Mouse (Mus musculus) lung, postnatal 25 days (tissue): Measurements from ENCODE around the gene Srpr.

Experiments used
- DNase-seq: peaks from one replicate; pipeline ENCODE4 v3.0.0; 2022; ENCODE audit warnings: low spot score

Gene Srpr

DNA sequence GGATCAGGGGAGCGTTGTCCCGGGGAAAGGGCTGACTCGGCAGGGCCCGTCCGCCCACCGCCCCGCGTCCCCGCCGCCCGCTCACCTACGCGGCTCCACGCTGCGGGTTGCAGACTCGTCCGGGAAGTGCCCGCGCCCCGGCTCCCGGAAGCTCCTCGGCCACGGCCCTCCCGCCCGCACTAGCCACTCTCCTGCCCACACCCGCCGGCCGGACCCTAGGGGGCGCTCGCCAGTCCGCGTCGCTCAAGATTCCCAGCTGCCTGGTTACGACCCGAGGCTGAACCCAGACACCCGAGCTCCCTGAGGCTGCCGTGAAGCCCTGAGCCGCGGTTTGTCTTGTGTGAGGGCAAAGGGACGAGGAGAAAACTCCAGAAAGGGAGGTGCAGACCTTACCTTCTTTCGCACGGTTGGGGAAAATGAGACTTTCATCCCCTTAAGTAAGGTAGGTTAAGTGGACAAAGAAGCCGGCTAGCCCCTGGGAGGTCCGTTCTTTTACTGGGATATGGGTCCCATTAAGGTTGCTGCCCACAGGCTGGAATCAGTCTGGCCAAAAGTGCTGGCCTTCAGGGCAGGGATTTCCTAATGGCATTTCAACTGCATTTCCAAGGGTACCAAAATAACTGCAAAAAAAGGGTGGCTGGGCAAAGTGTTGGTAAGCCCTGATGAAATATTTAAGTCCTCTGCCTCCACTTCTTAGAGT, at the start of gene Srpr, which contains the start of gene Tirap:
Gene Srpr (plus strand): TSS at position 404 of the 700 bp plus-strand sequence.
Gene Tirap (minus strand): TSS at position 520 of the 700 bp plus-strand sequence.
- peak; percentile 93 for DNase-seq

DNA sequence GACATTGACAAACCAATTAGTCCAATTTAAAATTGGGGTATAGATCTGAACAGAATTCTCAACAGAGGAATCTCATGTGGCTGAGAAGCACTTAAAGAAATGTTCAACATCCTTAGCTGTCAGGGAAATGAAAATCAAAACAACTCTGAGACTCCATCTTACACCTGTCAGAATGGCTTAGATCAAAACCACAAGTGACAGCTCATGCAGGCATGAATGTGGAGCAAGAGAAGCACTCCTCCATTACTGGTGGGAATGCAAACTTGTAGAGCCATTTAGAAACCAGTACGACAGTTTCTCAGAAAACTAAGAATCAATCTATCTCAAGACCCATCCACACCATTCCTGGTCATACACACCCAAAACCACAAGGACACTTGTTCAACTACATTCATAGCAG, 47.1 kb upstream of the Srpr start:
- no peak for DNase-seq

DNA sequence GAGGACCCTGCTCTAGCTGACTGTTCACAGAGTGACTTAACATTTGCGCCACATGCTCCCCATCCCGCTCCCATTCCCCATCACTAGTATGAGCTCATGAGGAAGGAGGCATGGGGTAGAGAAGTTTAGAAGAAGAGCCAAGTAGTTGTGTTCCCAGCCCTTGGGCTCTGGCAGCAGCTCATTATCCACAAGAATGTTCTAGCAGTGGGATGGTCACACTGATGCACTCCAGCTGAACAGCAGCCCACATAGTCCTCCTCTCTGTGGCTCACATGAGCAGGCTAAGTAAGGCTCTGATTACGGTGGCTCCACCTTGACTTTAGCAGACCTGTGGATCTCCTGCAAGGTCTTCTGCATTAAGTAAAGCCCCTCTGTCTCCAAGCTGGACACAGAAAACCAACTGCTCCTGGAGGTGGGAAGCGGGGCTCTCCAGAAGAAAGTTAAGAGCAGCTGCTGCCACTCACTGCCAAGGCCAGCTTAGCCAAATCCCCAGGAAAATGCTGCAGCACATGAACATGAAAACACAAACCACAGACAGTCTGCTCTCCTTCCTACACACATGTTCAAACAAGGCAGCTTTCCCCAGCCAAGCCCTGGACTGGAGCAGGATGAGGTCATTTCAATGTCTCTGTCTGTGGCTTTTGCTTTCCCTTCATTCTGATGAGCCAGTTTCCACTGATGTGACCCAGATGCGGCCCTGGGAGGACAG, 43.8 kb upstream of the Srpr start:
- peak; percentile 34 for DNase-seq

DNA sequence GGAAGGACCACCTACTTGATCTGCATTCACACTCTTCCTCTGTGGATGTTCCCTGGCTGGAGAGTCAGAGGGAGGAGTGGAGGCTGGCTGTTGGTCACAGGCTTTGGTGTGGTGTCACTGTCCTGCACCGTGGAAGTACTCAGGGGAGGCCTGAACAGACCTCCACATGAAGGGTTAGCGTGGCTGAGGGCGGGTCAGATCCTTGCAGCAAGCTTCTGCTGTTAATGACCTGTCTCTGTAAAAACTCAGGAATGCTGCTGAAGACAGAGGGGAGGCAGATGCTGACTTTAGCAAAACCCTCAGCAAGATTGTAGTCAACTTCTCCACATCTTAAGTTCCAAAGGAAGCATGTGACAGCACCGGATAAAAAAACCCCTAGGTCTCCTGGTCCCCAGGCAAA, 43.1 kb upstream of the Srpr start:
- no peak for DNase-seq

DNA sequence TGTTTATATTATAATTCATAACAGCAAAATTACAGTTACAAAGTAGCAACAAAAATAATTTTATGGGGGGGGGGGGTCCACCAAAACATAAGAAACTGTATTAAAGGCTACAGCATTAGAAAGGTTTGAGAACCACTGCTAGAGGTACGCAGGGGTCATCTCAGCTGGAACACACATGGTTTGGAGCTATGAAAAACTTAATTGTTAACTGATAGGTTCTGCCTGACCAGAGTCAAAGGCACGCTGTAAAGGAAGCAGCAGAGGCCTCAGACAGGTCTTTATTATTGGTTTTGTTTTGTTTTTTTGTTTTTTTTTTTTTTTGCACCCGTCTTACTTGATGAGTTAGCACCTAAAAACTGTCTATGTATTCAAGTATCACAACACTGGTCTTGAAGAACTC, 41.5 kb upstream of the Srpr start:
- DNase-seq: no peak

DNA sequence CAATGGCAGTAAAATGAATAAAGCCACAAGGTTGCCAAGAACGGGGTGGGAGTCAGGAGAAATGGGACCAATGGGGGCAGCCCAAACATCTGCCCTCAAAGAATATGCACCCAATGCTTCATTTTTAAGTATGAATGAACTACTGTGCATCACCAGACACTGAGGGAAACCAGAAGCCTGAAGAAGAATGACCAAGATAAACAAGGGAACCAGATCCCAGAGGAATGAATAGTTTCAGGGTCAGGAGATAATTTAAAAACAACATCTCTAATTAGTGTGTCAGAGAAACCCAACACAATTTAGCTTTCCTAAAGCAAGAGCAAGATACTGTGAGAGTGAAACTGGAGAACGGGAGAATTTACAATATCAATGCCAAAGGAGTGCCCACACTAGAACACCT, 39.3 kb upstream of the Srpr start:
- DNase-seq: no peak

DNA sequence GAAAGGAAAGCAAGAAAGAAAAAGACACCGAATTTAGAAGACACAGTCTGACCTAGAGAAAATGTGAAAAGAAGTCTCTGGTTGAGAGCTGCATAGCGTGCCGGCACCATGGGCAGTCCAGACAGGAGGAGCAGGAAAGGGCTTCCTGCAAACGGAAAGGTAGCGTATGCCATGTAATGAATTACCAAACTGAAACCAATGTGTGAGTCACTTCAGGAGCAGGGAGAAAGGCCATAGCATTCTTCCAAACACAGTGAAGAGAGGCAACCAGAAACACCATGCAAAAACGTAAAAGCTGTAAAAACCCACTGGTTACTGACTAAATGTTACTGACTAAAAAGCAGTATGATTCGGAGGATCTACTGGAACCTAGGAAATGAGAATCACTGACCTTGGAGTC, 38.3 kb upstream of the Srpr start:
- DNase-seq: no peak

DNA sequence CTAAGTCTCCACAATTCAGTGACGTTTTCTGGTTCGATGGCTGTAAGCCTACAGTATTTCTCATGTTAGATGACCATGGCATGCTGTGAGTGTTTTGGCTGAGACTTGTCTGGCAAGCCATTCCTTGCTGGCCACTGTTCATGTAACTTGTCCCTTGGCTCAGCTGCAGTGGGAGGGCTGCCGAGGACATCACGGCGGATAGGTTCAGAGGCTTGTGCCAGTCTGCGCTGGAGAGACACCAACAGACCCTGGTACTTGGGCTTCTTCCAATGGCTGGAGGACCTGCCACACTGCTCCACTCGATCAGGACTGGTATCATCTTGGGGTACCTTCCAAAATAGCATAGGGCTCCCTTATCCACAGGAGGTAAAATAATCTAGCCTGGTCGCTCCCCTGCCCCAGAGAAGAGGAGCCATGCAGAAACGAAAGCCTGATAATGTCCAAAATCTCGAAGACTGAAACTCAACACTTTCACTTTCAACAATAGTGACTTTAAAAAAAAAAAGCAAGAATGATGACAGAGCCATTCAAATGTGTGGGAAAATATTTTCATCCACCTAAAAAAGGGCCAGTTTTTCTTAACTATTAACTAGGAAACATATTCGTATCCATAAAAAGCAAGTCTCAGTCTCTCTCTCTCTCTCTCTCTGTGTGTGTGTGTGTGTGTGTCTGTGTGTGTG, 36.8 kb upstream of the Srpr start:
- peak; percentile 31 for DNase-seq

DNA sequence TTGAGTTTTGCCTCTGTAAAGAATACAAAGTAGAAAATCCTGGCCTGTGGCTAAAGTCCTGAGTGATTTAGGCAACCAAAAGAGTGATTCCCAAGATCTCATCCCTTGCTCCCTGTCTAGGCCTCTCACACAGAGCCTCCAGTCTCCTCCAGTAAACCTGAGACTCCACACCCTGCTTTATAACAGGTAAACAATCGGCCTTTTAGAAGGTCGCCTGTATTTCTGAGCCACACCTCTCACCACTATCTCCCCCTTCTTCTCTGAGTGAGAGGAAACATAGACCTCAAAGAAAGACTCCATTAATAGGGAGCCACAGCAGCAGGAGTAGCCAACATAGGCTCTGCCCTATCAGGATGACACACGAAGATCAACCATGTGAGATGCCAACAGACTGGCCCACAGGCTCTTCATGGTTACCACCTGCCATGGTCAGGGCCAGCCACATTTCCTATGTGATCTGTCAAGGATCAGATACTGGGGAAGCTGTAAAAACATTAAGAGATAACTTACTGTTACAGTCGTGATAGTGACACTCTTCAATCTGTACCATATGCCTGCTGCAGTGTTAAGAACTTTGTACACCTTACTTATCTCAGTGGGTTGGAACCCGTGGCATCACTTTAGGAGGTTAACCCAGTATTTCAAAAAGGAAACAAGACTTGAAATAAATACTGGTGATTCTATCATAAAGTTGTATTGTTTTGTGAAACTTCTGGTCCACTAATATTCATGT, 35.7 kb upstream of the Srpr start:
- DNase-seq: no peak

DNA sequence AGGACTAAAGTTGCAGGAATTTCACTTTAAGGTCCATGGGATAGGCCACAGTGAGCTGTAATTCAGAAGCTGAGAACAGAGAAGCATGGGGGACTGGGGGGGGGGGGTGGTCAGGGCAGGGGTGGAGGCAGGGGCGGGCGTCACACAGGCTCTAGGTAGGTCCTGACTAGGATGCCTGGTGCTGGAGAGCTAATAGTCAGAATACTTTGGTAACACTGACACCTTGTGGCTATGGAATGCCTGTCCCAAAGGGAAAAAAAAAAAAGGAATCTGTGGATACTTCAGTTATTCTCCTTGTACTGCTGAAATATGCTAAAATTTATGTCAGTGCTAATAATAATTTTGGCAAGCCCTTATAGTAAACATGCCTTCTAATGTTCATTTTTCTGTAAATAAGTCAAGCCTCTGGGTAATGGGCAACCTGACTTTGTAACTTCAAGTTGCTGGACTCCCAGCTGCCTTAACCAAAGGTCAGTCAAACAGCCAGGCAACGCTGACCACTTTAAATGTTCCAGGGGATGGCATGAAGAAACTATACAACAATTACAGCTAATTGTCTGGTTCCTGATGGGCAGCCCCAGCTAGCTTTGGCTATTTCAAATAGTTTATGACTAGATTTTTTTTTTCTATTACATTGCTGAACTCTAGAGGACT, 33.7 kb upstream of the Srpr start:
- peak; percentile 53 for DNase-seq

DNA sequence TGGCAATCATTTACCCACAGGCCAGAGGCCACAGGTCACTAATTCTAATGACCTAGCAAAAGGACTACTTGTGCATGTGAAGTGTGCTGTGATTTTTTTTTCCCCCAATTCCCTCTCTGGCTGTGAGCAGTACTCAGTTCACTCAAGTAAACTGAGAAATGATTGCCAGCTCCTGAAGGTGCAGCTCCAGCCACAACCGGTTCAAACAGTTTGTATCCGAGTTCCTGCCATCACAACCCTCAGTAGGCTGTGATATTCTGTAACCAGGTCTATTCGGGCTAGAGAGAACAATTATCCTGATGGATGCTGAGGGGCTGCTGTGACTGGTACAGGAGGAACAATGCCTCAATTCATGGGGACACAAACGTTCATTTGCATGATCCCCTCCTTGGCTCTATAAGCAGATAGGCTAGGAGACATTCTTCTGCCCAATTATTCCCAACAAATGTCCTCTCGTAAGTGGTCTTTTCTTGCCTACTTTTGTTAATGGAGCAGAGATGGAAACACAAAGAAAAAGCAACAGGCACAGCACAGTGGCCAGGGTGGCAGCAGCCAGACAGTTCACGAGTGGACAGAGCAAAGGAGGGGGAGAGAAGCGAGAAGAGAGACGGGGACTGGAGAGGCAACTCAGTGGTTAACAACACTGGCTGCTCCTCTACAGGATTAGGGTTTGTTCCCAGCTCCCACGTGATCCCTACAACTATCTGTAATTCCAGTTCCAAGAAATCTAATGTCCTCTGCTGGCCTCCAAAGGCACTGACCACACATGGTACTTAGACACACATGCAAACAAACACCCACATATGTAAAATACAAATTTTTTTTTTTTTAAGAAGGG, 33.0 kb upstream of the Srpr start:
- DNase-seq: no peak

DNA sequence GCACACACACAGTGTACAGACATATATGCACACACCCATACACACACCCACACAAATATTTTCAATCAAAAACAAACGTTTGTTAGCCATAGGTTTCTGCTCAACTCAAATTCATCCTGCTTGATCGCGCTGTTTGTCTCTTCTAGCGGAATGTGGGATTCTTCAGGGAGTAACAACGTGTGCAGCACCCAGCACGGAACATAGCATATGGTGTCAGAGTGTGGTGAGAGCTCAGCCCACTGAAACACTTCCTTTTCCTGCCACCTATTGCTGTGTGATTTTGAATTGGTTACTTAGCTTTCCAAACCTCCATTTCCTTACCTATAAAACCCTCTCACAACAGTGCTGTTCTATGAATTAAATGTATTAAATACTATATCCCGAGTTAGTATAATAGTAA, 29.9 kb upstream of the Srpr start:
- no peak for DNase-seq

DNA sequence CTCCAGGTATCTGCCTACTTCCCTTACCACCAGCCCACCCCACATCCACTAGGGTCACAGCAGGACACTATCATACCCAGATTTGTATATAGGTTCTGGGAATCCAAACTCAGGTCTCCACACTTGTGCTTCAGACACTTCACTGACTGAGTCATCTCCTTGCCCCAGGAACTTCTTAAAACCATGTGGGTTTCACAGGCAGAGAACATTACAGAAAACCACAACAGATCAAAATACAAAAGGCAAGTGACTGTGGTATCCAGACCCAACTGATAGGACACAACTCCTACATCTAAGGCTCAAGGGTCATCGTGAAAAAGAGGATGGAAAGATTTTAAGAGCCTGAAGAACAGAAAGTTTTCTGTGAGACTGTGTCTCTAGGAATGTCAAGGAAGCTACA, 26.6 kb upstream of the Srpr start:
- no peak for DNase-seq

DNA sequence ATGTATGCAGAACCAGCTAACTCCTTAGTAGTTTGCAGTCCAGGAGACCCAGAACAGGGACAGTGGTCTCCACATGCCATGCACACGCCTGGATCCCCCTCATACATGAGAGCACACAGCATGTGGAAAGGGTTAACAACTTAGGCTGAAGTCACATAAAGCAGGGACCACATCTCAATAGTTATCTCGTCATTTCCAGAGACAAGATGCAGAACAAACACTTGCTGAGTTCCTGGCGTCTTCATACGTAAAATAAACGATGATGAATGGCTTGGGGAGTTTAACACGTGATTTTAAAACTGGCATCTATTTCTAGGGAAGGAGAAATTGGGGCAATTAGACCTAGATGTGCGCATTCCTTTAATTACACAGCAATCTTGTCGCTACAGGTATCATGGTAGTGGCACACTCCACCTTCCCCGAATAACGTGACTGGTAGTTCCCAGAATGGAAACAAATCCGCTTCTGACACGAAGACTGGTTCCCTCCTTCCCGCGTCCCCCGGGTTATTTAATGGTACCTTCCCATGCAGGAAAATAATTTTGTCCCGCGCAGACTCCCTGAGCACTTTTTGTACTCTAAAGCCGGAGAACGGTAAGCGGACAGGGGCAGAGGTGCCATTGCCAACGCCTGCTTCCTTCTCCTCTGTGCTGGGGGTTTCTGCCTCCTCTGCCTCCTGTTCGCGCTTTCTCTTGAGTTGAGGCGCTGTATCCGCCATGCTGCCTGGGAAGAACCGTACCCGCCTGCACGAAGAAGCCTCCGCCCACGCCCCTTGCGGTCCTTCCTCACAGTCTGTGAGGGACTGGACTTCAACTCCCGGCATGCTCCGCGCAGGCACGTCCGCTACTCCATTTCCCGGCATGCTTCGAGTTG, 24.5 kb upstream of the Srpr start, which contains the start of gene Dcps:
Gene Dcps (minus strand): TSS at position 811 of the 873 bp plus-strand sequence.
- peak; percentile 96 for DNase-seq

DNA sequence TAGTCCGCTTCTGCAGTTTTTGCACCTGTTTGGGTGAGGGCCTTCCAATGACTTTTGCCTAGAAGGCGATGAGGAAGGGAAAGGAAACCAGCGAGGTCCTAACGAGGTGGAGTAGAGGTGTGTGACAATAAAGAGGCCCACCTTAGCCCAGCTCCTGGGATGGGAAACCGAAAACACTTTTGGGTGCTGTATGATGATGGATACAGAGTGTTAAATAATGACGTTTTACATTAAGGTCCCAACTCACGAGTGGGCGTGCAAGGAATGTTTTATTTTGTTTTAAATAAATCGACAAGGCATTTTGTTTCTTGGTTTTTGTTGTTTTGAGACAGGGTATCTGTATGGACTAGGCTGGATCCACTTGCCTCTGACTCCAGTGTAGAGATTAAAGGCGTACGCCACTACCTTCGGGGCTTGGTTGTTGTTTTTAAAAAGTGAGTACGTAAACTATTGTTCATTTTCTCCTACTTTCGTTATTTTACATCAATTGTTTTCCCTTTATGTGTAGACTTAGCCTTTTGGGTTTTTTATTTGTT, 23.8 kb upstream of the Srpr start:
- no peak for DNase-seq

DNA sequence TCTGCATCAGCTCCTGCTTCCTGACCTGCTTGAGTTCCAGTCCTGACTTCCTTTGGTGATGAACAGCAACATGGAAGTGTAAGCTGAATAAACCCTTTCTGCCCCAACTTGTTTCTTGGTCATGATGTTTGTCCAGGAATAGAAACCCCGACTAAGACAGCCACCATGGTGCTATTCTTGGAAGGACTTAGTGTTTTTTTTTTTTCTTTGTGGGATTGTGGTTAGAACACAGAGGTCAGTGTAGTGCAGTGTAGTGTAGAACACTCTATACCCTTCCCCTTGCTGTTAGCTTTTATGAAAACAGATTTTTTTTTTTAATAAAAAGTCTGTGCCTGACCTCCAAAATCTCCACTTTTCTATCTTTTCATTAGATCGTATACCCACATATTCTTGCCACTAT, 17.1 kb upstream of the Srpr start:
- no peak for DNase-seq

DNA sequence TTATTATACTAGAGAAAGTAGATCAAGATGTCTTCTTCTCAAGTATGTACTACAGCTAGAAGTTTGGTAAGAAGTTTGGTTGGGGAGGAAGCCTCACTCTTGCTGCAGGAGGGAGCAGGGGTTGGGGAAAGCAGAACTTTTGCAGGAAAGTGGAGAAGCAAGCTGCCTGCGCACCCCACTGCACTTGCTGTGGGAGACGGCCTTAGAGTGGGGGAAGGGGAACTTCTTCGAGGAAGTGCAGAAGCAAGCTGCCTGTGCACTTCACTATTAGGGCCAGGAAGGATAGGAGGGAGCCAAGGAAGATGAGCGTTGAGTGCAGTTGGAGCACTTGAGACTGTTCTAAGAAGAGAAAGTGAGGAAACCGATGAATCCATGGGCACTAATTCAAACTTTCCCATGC, 16.6 kb upstream of the Srpr start:
- DNase-seq: no peak

DNA sequence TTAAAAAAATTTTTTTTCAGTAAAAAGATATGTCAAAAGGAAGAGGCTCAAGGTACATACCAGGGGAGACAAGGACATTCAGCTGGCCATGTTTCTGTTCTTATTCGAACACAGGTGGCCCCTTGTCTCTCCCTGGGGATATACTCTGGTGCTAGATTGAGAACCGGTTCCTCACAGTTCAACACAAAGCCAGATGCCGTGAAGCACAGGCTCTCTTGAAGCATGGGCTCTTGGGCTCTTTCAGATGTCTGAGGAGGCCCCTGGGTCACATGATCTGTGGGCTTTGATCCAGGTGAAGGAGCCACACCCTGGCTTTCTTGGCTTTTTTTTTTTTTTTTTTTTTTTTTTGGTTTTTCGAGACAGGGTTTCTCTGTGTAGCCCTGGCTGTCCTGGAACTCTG, 13.5 kb upstream of the Srpr start:
- DNase-seq: no peak

DNA sequence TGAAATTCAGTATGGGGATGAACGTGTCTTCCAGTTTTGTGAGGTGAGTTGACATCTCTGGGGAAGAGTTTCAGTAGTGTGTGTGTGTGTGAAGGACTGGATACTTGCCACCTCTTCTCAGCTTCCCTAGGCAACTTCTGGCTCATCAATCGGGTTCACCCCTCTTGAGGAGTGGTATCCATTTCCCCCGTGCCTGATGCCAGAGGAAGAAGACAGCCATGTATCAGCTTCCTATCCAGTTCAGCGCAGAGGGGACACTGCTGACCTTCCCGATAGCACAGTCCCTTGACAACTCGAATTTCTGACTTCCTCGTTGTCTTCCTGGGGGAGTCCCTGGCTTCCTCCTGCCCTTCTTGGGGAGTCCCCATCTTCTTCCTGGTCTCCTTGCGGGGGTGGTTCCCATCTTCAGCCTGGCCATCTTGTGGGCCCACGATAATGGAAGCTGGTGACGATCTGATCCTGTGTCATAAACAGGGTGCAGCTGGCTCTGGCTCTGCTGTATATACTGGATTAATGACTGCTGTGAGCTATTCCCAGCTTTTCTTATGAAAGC, 12.5 kb upstream of the Srpr start:
- no peak for DNase-seq
